Mouse (Mus musculus) mouse embryonic stem cell (cell line): ENCODE measurements at regions not wholly inside any gene's neighbourhood (a gene's known extent, or its start where the extent isn't known, plus 50 kb on each side); places are given as distances from the start of the nearest gene placed in this dataset.
"Not testable (repeated sequence)": the region's sequence is repeated elsewhere in the genome, so short reads cannot be mapped to it uniquely, and the experiment has no call there.

Experiments used
- in situ Hi-C, 2 experiments: fragments of 300-500 bp; cut with MboI; formaldehyde crosslinking; loops; 1 replicate in 1 of 2; 3 replicates in 1 of 2; pipeline ENCODE4 v1.14.3; 2019 to 2020; ENCODE audit warnings: low sequenced_read_pairs in 2 of 2, low pct_unique_long_range_greater_than_20kb in 1 of 2, mixed read lengths in 1 of 2; ENCODE audit not compliant: unreplicated experiment in 1 of 2

- in situ Hi-C loops, result no loop called here
These were observed 174.6 kb downstream of the Csl start for GRCm38 (mm10) chr10:99584855-99585254.

GRCm38 (mm10) chr10:99592220-99592619 lies 167.2 kb downstream of the Csl start:
- in situ Hi-C loops, result no loop called here

- in situ Hi-C loops, result no loop called here
These were observed 163.8 kb downstream of the Csl start for GRCm38 (mm10) chr10:99595659-99596058.

GRCm38 (mm10) chr10:99599142-99600120 lies 160.0 kb downstream of the Csl start:
- in situ Hi-C loops, result not testable (repeated sequence)

GRCm38 (mm10) chr10:99602331-99602730 lies 157.1 kb downstream of the Csl start:
- in situ Hi-C loops, result no loop called here

- in situ Hi-C loops, result no loop called here
These were observed 155.3 kb downstream of the Csl start for GRCm38 (mm10) chr10:99604172-99604571.

GRCm38 (mm10) chr10:99608477-99608876 lies 151.0 kb downstream of the Csl start:
- in situ Hi-C loops, result no loop called here

- in situ Hi-C loops, result no loop called here
These were observed 150.0 kb downstream of the Csl start for GRCm38 (mm10) chr10:99609420-99609819.

GRCm38 (mm10) chr10:99610890-99611289 lies 148.6 kb downstream of the Csl start:
- in situ Hi-C loops, result loop anchor here in 1 of 2 experiments (10.0 kb wide), 1 partner anchor 426 kb away; no protein-coding TSS in a partner anchor

GRCm38 (mm10) chr10:99614392-99615249 lies 144.8 kb downstream of the Csl start:
- in situ Hi-C loops, result loop anchor here in 1 of 2 experiments (10.0 kb wide), 1 partner anchor 430 kb away; no protein-coding TSS in a partner anchor

- in situ Hi-C loops, result loop anchor here in 1 of 2 experiments (10.0 kb wide), 1 partner anchor 431 kb away; no protein-coding TSS in a partner anchor
These were observed 144.1 kb downstream of the Csl start for GRCm38 (mm10) chr10:99615371-99615770.

GRCm38 (mm10) chr10:99615779-99616178 lies 143.7 kb downstream of the Csl start:
- in situ Hi-C loops, result loop anchor here in 1 of 2 experiments (10.0 kb wide), 1 partner anchor 431 kb away; no protein-coding TSS in a partner anchor

- in situ Hi-C loops, result loop anchor here in 1 of 2 experiments (10.0 kb wide), 1 partner anchor 433 kb away; no protein-coding TSS in a partner anchor
These were observed 141.8 kb downstream of the Csl start for GRCm38 (mm10) chr10:99617623-99618022.

GRCm38 (mm10) chr10:99619421-99620151 lies 139.9 kb downstream of the Csl start:
- in situ Hi-C loops, result loop anchor here in 1 of 2 experiments (10.0 kb wide), 1 partner anchor 435 kb away; no protein-coding TSS in a partner anchor

GRCm38 (mm10) chr10:99620489-99620888 lies 139.0 kb downstream of the Csl start:
- in situ Hi-C loops, result no loop called here

GRCm38 (mm10) chr10:99627355-99627754 lies 132.1 kb downstream of the Csl start:
- in situ Hi-C loops, result loop anchor here (25.0 kb wide), 2 partner anchors 535 to 810 kb away; no protein-coding TSS in a partner anchor

- in situ Hi-C loops, result loop anchor here (25.0 kb wide), 2 partner anchors 530 to 805 kb away; no protein-coding TSS in a partner anchor
These were observed 127.0 kb downstream of the Csl start for GRCm38 (mm10) chr10:99632250-99632985.
